Comparison of ENCODE assay signal across 8 mouse cellular contexts in the genomic region with DNA sequence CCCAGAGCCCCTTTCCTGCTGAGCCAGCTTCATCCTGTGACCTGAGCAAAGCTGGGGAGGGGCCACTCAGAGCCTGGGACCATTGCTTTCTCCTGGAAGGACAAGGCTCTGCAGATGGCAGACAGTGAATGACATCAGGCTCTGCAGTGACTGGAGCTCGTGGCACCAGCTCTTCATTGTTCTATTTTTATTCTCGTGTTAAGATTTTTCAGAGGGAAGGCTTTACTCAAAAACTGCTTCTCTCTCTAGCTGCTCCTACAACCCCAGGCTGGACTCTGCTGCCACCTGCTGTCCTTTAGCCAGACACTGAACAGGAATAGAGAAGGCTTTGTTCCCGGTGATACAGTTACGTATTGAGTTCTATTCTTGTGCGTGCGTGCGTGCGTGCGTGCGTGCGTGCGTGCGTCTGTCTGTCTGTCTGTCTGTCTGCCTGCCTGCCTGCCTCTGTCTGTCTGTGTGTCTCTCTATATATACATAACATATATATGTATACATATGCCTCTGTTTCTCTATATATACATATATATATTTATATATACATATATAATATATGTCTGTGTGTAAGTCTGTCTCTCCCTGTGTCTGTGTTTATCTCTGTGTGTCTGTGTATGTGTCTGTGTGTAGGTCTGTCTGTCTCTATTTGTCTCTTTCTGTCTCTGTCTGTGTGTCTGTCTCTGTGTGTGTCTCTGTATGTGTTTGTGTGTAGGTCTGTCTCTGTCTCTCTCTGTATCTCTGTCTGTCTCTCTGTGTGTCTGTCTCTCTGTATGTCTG. TPM values are rescaled to one million over a fixed set of nuclear protein-coding genes. Genes with fewer than 3 reads are reported as not detected.
DNase-seq lines count a peak whose midpoint lies in the region; ATAC-seq and TF ChIP-seq lines count a peak whose summit lies in the region.

No protein-coding gene starts in this region.

- H3K4me1 ChIP-seq in cortical plate, adult 2 months (ENCODE audit: control insufficient read depth, insufficient read depth, low read length) = no peaks in the 10 kb centered on the region

- H3K4me3 ChIP-seq in cortical plate, adult 2 months (ENCODE audit: insufficient read depth, low read length) = no peak overlapping the region

- TF ChIP-seq CTCF in cortical plate, adult 2 months (IDR thresholded peaks at IDR 0.05; ENCODE audit: extremely low read depth, insufficient read depth, low read length) = peak; percentile 95

- no peak overlapping the region for H3K27ac ChIP-seq in cortical plate, adult 2 months (ENCODE audit: insufficient read depth, low read length)

- DNase-seq in gastrocnemius, postnatal 10 days = peak; percentile 77
- peak; percentile 90 for DNase-seq in induced T-regulatory cell, adult 2 months (ENCODE audit: low read depth)
- peak; percentile 51 to 83 for DNase-seq in left cerebral cortex, adult 8-10 months (ENCODE audit: low spot score in 2 of 2)
- DNase-seq in right cerebral cortex, adult 2 months (ENCODE audit: low spot score in 2 of 2) = peak; percentile 88
- DNase-seq in urinary bladder, postnatal 10 days (ENCODE audit: low spot score) = peak; percentile 43

- no peak for TF ChIP-seq POLR2A in cortical plate, adult 2 months (IDR thresholded peaks at IDR 0.05; ENCODE audit: extremely low read depth, insufficient read depth, low read length)

- ATAC-seq in activated CD4-positive, CD25-positive, alpha-beta regulatory T cell, adult 4 months = peak; percentile 97
- peak; percentile 100 for ATAC-seq in megakaryocyte, adult 5-6 weeks (ENCODE audit: poor library complexity, severe bottlenecking)

RNA-seq across cellular contexts. Expression of gene Fam72a, which starts 27.5 kb away (rescaled TPM):
- under 1 TPM; 0.60 to 0.85 TPM for polyA plus RNA-seq in activated CD4-positive, CD25-positive, alpha-beta regulatory T cell, adult 4 months (2017; shearing (Covaris generic))
- 1.0 and 1.2 TPM in 2 replicates for polyA plus RNA-seq in cortical plate, adult 2 months (2012; rRNA removed)
- total RNA-seq in gastrocnemius, postnatal 10 days (2021) = 1 to 10 TPM; 1.0 to 1.4 TPM
- 1 to 10 TPM; 1.1 to 1.5 (median 1.3) TPM for total RNA-seq in left cerebral cortex, adult 8-10 months (2022)
- 6.6 and 7.0 TPM in 2 replicates for total RNA-seq in megakaryocyte, adult 5-6 weeks (2015)
- 2.8 and 5.2 TPM in 2 replicates for total RNA-seq in megakaryocyte, adult 5-6 weeks (2017)

RNA-seq across cellular contexts. Expression of gene Srgap2, which starts 28.1 kb away (rescaled TPM):
- 10 to 100 TPM; 24.8 to 35.9 TPM for polyA plus RNA-seq in activated CD4-positive, CD25-positive, alpha-beta regulatory T cell, adult 4 months (2017; shearing (Covaris generic))
- polyA plus RNA-seq in cortical plate, adult 2 months (2012; rRNA removed) = 41.2 and 42.8 TPM in 2 replicates
- 10 to 100 TPM; 43.7 to 53.7 TPM for total RNA-seq in gastrocnemius, postnatal 10 days (2021)
- total RNA-seq in left cerebral cortex, adult 8-10 months (2022) = 10 to 100 TPM; 70.7 to 81.5 (median 76.7) TPM
- 57.5 and 67.8 TPM in 2 replicates for total RNA-seq in megakaryocyte, adult 5-6 weeks (2015)
- 25.7 and 43.9 TPM in 2 replicates for total RNA-seq in megakaryocyte, adult 5-6 weeks (2017)

RNA-seq across cellular contexts. Expression of gene Avpr1b, which starts 43.8 kb away (rescaled TPM):
- polyA plus RNA-seq in activated CD4-positive, CD25-positive, alpha-beta regulatory T cell, adult 4 months (2017; shearing (Covaris generic)) = under 1 TPM in 1 of 2 experiments, not detected in 1; 0.11 TPM
- 0.04 TPM in 1 of 2 replicates, not detected in the other for polyA plus RNA-seq in cortical plate, adult 2 months (2012; rRNA removed)
- total RNA-seq in gastrocnemius, postnatal 10 days (2021) = not detected
- not detected for total RNA-seq in left cerebral cortex, adult 8-10 months (2022)
- total RNA-seq in megakaryocyte, adult 5-6 weeks (2015) = not detected in 2 replicates
- total RNA-seq in megakaryocyte, adult 5-6 weeks (2017) = not detected in 2 replicates
